Mouse (Mus musculus): ENCODE measurements around the gene 4930522H14Rik.

- no peak for TF ChIP-seq CTCF (IDR thresholded peaks at IDR 0.05; ENCODE audit: low read depth, low read length)
- no peak for TF ChIP-seq POLR2A (IDR thresholded peaks at IDR 0.05; ENCODE audit: borderline replicate concordance, low read depth, low read length)
Observed at GRCm38 (mm10) chr4:109574331-109574730, 43.2 kb upstream of the 4930522H14Rik start.
